Mouse (Mus musculus): ENCODE data around the gene Lin9. TPM values are rescaled to one million over a fixed set of nuclear protein-coding genes. Genes with fewer than 3 reads are reported as not detected.
"Not testable (repeated sequence)": the region's sequence is repeated elsewhere in the genome, so short reads cannot be mapped to it uniquely, and the experiment has no call there.

The Lin9 gene
- polyA plus RNA-seq (2016; fragmentation: Nextera tagmentation; extraction: Ambion mirVana): 28.0 and 28.1 TPM in 2 replicates

DNA sequence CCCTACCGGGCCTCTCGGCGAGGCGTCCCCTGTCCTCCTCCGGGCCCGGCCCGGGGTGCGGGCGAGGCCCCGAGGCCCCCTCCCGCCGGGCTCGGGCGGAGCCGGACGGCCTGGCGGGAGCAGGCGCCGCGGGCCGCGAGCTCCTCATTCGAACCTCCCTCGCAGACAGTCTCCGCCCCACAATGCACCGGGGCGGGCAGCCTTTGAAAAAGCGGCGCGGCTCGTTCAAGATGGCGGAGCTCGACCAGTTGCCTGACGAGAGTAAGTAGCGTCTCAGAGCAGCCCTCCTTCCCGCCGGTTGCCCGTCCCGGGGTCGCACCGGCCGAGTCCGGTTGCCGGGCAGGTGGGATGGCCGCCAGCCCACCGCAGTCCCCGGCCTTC, at the start of gene Lin9:
TSS of gene Lin9 (plus strand) at position 14 of the 381 bp plus-strand sequence.
- Histone ChIP-seq H3K4me3 (peak within 1 kb of the TSS; percentile 98), H3K27me3 (ENCODE audit: poor library complexity, severe bottlenecking) (no peaks in the 10 kb centered on the region), H3K4me1 (peaks cover 37% of the 10 kb centered on the region), H3K27ac (peak within 1 kb of the TSS; percentile 99), H3K36me3 (replicated peaks) (peaks cover 31% of the 10 kb centered on the region), H3K9me3 (0 out of 2 replicates have a peak, but pooled peaks cover 2% of the 10 kb centered on the region)
- under 1% methylated on average over 47 of the region's 47 CpGs for WGBS
- DNase-seq (ENCODE audit: extremely low spot score, low spot score): peak; percentile 96

- H3K4me1 ChIP-seq: no peaks in the 10 kb centered on the region
- no peaks in the 10 kb centered on the region for H3K9me3 ChIP-seq
- DNase-seq (ENCODE audit: extremely low spot score, low spot score): no peak
- H3K27ac ChIP-seq: no peak overlapping the region
- H3K36me3 ChIP-seq (replicated peaks): peaks cover 100% of the 10 kb centered on the region
- WGBS: 92% methylated on average over 6 of the region's 6 CpGs
- no peaks in the 10 kb centered on the region for H3K27me3 ChIP-seq (ENCODE audit: poor library complexity, severe bottlenecking)
- H3K4me3 ChIP-seq: no peak overlapping the region
These were observed 40.4 kb upstream of the Lin9 start for GRCm38 (mm10) chr1:180600578-180600977.

GRCm38 (mm10) chr1:180601806-180602205, 39.1 kb upstream of the Lin9 start:
- H3K9me3 ChIP-seq: no peaks in the 10 kb centered on the region
- no peak overlapping the region for H3K4me3 ChIP-seq
- no peaks in the 10 kb centered on the region for H3K27me3 ChIP-seq (ENCODE audit: poor library complexity, severe bottlenecking)
- H3K27ac ChIP-seq: no peak overlapping the region
- DNase-seq (ENCODE audit: extremely low spot score, low spot score): no peak
- 95% methylated on average over 6 of the region's 6 CpGs for WGBS
- H3K4me1 ChIP-seq: no peaks in the 10 kb centered on the region
- peaks cover 89% of the 10 kb centered on the region for H3K36me3 ChIP-seq (replicated peaks)

DNA sequence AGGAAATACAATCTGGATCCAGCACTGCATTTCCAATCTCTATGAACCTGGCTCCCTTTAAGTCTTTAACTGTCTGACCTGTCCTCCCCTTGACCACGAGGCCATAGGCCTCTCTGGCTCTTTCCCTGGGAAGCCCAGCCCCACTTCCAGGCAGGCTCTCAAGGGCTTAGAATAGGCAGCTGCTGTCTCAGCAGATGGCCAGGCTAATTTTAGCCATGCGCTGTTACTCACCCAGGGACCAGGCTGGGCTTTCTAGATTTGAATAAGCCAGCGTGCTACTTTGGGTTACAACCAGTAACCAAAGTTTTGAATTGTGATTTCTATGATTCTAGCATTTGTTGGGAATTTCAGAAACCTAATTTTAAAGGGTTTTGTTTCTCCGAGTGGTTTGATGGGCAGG, 36.4 kb upstream of the Lin9 start:
- Histone ChIP-seq H3K4me3 (no peak overlapping the region), H3K27ac (no peak overlapping the region), H3K9me3 (no peaks in the 10 kb centered on the region), H3K4me1 (no peaks in the 10 kb centered on the region), H3K36me3 (replicated peaks) (peaks cover 67% of the 10 kb centered on the region), H3K27me3 (ENCODE audit: poor library complexity, severe bottlenecking) (no peaks in the 10 kb centered on the region)
- DNase-seq (ENCODE audit: extremely low spot score, low spot score): no peak
- 80% methylated on average over 4 of the region's 4 CpGs for WGBS

- Histone ChIP-seq H3K4me3 (no peak overlapping the region), H3K27me3 (ENCODE audit: poor library complexity, severe bottlenecking) (no peaks in the 10 kb centered on the region), H3K4me1 (no peaks in the 10 kb centered on the region), H3K36me3 (replicated peaks) (peaks cover 51% of the 10 kb centered on the region), H3K27ac (no peak overlapping the region), H3K9me3 (no peaks in the 10 kb centered on the region)
- WGBS: 89% methylated on average over 3 of the region's 3 CpGs
- no peak for DNase-seq (ENCODE audit: extremely low spot score, low spot score)
These were observed 34.8 kb upstream of the Lin9 start for GRCm38 (mm10) chr1:180606106-180606505.

DNA sequence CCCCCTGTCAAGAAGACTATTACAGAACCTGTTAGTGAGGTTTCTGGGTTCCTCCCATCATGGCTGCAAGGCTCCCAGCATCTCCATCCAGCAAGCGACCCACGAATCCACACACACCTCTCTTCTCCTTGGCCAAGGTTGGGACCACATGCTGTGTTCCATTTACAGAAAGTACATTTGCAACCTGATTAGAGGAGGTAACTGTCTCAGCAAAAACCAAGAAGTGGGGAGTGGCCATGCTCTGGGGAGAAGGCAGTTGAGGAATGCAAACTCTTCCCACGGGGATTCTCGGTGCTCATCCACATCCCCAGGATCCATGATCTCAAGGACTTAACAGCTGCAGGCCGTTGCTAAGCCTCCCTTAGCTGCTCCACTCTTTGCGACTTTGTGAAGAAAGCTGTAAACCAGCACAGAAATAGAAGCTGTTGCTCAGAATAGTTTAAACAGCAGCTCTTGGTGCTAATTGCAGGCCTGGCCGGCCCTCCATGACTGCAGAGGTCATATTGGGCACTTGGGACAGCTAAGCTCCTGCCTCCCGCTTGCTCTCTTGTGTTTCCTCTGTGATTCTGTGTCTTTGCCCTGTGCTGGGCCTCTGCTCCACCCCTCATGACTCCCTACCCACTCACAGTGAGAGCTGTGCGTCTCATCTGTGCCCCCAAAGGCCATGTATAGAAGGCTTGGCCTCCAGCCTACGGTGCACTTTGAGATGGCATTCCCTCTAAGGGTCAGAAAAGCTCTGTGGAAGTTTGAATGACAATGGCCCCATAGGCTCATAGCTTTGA, 34.0 kb upstream of the Lin9 start:
- Histone ChIP-seq H3K4me1 (no peaks in the 10 kb centered on the region), H3K27ac (no peak overlapping the region), H3K9me3 (peaks cover 5% of the 10 kb centered on the region; the same call in 1 of the 2 replicates), H3K36me3 (replicated peaks) (peaks cover 43% of the 10 kb centered on the region), H3K27me3 (ENCODE audit: poor library complexity, severe bottlenecking) (no peaks in the 10 kb centered on the region), H3K4me3 (no peak overlapping the region)
- DNase-seq (ENCODE audit: extremely low spot score, low spot score): no peak
- WGBS: 83% methylated on average over 10 of the region's 10 CpGs

- WGBS: 87% methylated on average over 2 of the region's 2 CpGs
These were observed 33.4 kb upstream of the Lin9 start for GRCm38 (mm10) chr1:180607578-180607879.

DNA sequence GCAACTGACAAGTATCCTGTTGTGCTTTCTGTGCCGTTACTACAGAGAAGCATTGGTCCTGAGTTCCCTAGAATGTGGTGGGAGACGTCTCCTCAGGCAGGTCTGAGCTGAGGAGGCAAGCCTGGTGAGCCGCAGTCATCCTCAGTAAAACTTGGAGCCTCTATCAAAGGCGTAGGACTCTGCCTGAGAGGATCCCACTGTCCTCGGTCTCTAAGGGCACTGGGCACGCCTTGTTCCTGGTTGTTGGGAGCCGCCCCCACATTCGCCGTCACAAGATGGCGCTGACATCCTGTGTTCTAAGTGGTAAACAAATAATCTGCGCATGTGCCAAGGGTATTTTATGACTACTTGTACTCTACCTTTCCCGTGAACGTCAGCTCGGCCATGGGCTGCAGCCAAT, 29.1 kb upstream of the Lin9 start:
- H3K27me3 ChIP-seq (ENCODE audit: poor library complexity, severe bottlenecking); H3K9me3 ChIP-seq; H3K36me3 ChIP-seq (replicated peaks); H3K4me3 ChIP-seq; DNase-seq (ENCODE audit: extremely low spot score, low spot score); H3K27ac ChIP-seq; H3K4me1 ChIP-seq: not testable (repeated sequence)
- 94% methylated on average over 11 of the region's 14 CpGs for WGBS

More at GRCm38 (mm10) chr1:180607578-180607879, 33.4 kb upstream of the Lin9 start:
- Histone ChIP-seq H3K27ac (no peak overlapping the region), H3K9me3 (peaks cover 5% of the 10 kb centered on the region; the same call in 1 of the 2 replicates), H3K27me3 (ENCODE audit: poor library complexity, severe bottlenecking) (no peaks in the 10 kb centered on the region), H3K36me3 (replicated peaks) (peaks cover 37% of the 10 kb centered on the region), H3K4me3 (no peak overlapping the region), H3K4me1 (no peaks in the 10 kb centered on the region)
- no peak for DNase-seq (ENCODE audit: extremely low spot score, low spot score)

GRCm38 (mm10) chr1:180616762-180617161, 24.2 kb upstream of the Lin9 start:
- no peak for DNase-seq (ENCODE audit: extremely low spot score, low spot score)
- peaks cover 5% of the 10 kb centered on the region; the same call in 1 of the 2 replicates for H3K9me3 ChIP-seq

DNA sequence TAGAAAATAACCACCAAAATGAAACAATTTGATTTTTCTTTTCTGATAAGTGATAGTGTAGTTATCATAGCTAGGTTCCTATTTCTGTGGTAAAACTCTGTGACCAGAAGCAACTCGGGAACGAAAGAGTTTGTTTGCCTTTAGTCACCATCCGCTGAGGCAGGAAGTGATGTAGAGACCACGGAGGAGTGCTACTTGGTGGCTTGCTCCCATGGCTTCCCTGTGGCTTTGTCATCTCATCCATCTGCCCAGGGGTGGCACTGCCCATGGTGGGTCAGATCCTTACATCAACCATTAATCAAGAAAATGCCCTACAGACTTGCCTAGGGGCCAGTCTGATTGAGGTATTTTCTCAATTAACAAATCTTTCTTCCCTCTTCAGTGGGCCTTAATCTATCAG, 18.6 kb upstream of the Lin9 start:
- no peak overlapping the region for H3K27ac ChIP-seq
- DNase-seq (ENCODE audit: extremely low spot score, low spot score): no peak
- WGBS: 91% methylated on average over 4 of the region's 4 CpGs

More at GRCm38 (mm10) chr1:180616762-180617161, 24.2 kb upstream of the Lin9 start:
- H3K36me3 ChIP-seq (replicated peaks): no peaks in the 10 kb centered on the region
- H3K27ac ChIP-seq: no peak overlapping the region
- H3K27me3 ChIP-seq (ENCODE audit: poor library complexity, severe bottlenecking): no peaks in the 10 kb centered on the region
- no peaks in the 10 kb centered on the region for H3K4me1 ChIP-seq
- no peak overlapping the region for H3K4me3 ChIP-seq
- WGBS: 94% methylated on average over 3 of the region's 3 CpGs

GRCm38 (mm10) chr1:180623911-180624310, 17.0 kb upstream of the Lin9 start:
- DNase-seq (ENCODE audit: extremely low spot score, low spot score): no peak
- Histone ChIP-seq H3K9me3 (peaks cover 10% of the 10 kb centered on the region; the same call in 1 of the 2 replicates), H3K4me3 (no peak overlapping the region), H3K27me3 (ENCODE audit: poor library complexity, severe bottlenecking) (no peaks in the 10 kb centered on the region), H3K4me1 (peaks cover 7% of the 10 kb centered on the region), H3K36me3 (replicated peaks) (no peaks in the 10 kb centered on the region), H3K27ac (no peak overlapping the region)
- WGBS: 87% methylated on average over 2 of the region's 2 CpGs

More for the DNA sequence above, 18.6 kb upstream of the Lin9 start:
- H3K27me3 ChIP-seq (ENCODE audit: poor library complexity, severe bottlenecking): no peaks in the 10 kb centered on the region
- H3K9me3 ChIP-seq: peaks cover 10% of the 10 kb centered on the region; the same call in 1 of the 2 replicates
- H3K36me3 ChIP-seq (replicated peaks): no peaks in the 10 kb centered on the region
- no peak overlapping the region for H3K4me3 ChIP-seq
- H3K4me1 ChIP-seq: peaks cover 7% of the 10 kb centered on the region

DNA sequence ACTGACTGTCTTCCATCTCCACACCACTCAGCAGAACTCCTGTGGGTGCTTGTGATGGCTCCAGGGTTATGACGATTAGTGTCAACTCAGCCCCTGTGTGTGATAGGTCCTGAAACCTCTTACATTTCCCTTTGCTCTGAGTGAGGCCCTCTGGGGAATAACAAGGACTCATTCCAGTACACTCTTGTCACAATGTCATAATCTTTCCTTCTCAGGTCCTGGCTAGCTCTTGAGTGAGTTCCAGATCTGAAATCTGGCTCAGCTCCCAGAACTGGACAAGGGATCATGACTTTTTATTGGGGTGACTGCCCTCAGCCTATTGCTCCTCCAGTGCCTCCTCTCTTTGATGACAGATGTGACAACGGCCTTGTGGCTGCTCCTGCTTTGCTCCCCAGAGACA, 14.8 kb upstream of the Lin9 start:
- Histone ChIP-seq H3K4me1 (peaks cover 7% of the 10 kb centered on the region), H3K27ac (no peak overlapping the region), H3K4me3 (no peak overlapping the region), H3K36me3 (replicated peaks) (no peaks in the 10 kb centered on the region), H3K9me3 (peaks cover 10% of the 10 kb centered on the region; the same call in 1 of the 2 replicates), H3K27me3 (ENCODE audit: poor library complexity, severe bottlenecking) (no peaks in the 10 kb centered on the region)
- no peak for DNase-seq (ENCODE audit: extremely low spot score, low spot score)
- WGBS: 89% methylated on average over 2 of the region's 2 CpGs

GRCm38 (mm10) chr1:180637796-180638195, 3.2 kb upstream of the Lin9 start:
- H3K27ac ChIP-seq; H3K36me3 ChIP-seq (replicated peaks); H3K4me3 ChIP-seq; H3K9me3 ChIP-seq; H3K27me3 ChIP-seq (ENCODE audit: poor library complexity, severe bottlenecking); DNase-seq (ENCODE audit: extremely low spot score, low spot score): not testable (repeated sequence)
- WGBS: 84% methylated on average over 2 of the region's 2 CpGs
- H3K4me1 ChIP-seq: peaks cover 28% of the 10 kb centered on the region

All from forebrain, embryonic 10.5 days (tissue).